Mouse (Mus musculus) hindlimb bud, embryonic 11.5 days (tissue): Measurements from ENCODE around the gene Jade2.
"Not testable (repeated sequence)": the region's sequence is repeated elsewhere in the genome, so short reads cannot be mapped to it uniquely, and the experiment has no call there.

Experiments used
- DNase-seq: peaks from one replicate; pipeline ENCODE4 v3.0.0-alpha.2; 2012; ENCODE audit warnings: low read depth, low spot score; ENCODE audit errors: extremely low spot score

Gene Jade2

GRCm38 (mm10) chr11:51800634-51801325, 56.7 kb downstream of the Jade2 start:
- DNase-seq, result no peak

GRCm38 (mm10) chr11:51796272-51796671, 61.2 kb downstream of the Jade2 start:
- DNase-seq, result no peak

DNA sequence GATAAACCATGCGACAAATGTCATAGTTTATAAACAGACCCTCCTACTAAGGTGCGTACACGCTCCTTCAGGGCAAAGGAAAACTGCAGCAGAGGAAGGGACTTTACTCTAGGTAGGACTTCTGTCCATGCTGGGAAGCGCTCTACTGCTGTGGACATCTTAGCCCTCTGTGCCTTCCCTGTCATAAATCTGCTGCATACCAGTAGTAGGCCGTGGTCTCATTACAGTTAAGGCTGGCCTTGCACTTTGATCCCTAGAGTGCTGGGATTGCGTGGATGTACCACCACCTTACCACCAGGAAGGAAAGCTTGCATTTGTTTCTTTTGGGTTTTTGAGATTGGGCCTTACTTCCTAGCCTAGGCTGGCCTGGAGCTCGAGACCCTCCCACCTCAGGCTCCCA, 66.8 kb downstream of the Jade2 start:
- DNase-seq, result no peak

DNA sequence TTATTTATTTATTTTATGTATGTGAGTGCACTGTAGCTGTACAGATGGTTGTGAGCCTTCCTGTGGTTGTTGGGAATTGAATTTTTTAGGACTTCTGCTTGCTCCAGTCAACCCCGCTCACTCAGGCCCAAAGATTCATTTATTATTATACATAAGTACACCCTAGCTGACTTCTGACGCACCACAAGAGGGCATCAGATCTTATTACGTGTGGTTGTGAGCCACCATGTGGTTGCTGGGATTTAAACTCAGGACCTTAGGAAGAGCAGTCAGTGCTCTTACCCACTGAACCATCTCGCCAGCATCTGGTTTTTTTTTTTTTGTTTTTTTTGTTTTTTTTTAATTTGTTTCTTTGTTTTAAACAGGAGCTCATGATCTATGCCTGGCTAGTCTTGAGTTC, 67.7 kb downstream of the Jade2 start:
- DNase-seq, result not testable (repeated sequence)

GRCm38 (mm10) chr11:51785926-51786325, 71.5 kb downstream of the Jade2 start:
- DNase-seq, result no peak

DNA sequence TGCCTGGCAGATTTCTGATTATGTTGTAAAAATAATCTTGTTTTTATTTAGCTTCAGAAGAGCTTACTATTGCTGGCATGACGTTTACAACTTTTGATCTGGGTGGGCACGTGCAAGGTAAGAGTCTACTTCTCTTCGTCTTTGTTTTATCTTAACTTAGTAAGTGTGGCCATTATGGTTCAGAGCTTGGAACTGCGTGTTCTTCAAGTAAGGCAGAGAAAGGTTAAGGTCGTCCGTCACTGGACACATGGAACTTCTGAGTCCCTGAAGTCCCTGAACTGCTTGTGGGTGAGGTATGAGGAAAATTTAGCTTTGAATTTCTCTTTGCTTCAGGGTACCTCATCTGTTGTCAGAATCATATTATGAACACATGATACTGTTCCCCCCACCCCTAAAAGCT, 74.7 kb downstream of the Jade2 start:
- no peak for DNase-seq

- DNase-seq, result no peak
Measured at GRCm38 (mm10) chr11:51780773-51781267, 76.6 kb downstream of the Jade2 start.

DNA sequence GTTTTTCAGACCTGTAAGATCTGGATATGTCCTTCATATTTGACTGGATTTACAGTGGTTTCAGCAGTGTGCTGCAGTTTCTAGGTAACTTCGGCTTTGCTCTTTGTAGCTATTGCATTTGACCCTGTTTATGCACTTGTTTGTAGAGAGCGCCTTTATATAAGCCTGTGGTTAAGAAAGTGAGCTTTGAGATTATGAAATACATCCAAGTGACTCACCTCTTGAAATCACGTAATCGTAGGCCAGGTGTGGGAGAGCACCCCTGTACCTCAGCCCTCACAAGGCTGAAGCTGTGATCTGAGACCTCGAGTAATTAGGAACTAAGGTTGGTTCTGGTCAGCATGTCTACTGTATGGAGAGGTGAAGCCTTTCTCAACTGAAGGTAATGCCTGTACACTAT, 80.0 kb downstream of the Jade2 start:
- no peak for DNase-seq

DNA sequence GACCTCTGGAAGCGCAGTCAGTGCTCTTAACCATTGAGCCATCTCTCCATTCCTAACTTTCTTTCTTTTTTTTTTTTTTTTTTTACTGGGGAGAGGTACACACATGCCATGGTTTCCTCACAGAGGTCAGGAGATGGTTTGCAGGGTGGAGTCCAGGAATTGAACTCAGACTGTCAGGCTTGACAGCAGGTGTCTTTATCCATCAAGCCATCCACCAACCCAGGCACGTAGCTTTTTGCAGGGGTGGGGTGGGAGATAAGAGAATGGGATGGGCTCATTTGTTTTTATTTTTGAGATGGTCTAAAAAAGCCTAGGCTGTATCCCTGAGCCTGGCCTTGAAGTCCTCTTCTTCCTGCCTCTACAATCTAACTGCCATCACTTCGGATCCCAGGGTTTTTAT, 81.9 kb downstream of the Jade2 start:
- no peak for DNase-seq

DNA sequence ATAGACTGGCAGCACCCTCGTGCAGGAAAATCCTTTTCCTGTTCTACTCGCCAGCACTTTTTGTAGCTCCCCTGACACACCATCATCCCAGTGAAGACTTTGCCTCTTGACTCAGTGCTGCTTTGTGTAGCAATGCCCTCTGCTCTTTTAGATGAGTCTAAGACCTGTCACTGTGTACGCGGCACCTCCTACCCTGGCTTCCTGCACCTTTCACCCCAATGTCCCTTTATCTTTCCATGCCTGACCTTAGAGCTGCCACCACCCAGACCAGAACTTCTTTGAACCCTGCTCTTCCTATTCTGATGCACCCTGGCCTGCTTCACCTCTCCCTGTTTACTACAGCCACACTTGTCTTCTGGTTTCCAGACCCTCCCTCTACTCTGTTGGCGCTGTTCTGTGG, 89.2 kb downstream of the Jade2 start:
- DNase-seq, result no peak

DNA sequence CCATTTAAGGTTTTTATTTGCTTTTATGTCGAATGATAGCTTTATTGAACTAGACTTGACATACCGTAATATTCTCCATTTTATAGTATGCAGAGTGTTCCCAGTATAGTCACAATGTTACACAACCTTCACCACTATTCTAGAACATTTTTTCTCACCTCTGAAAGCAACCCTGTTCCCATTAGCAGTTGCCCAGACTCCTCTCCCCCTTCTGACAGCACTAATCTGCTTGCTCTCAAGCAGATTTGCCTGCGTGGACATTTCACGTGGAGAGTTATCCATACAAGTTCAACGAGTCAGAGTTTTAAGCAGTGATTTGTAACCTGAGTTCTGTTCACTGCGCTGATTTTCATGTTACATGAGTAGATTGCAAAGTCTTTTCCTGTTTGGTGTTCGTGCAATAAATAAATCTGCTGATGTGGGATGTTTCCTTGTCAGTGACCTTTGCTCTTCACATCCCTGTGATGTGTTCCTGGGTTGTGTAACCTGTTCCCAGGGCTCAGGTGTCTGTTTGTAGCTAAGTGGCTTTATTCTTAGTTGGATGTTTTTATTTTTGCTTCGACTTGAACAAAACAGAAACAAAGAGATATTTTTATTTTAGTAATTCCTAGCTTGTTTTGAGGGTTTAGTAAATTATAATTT, 89.8 kb downstream of the Jade2 start:
- no peak for DNase-seq

DNA sequence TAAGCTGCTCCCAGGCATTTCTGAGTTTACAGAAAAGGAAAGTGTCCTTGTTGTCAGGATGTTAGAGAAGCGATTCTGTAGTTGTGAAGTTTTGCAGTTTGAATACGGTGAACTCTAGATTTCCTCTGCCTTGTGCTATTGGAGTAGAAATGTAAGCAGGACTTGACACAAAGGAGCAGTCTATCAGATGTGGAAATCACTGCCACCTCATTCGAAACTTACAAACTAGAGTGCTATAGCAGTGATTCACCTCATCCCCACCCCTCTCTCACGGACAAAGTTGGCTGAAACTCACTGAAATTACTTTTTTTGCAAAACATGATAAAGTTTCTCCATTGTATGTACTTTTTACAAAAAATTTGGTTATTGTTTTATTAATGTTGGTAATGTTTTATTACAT, 92.6 kb downstream of the Jade2 start:
- no peak for DNase-seq

GRCm38 (mm10) chr11:51763955-51764354, 93.5 kb downstream of the Jade2 start:
- DNase-seq, result no peak
